Mouse (Mus musculus) neural tube, embryonic 11.5 days (tissue): ENCODE measurements around the gene Gm9844. TPM values are rescaled to one million over a fixed set of nuclear protein-coding genes. Genes with fewer than 3 reads are reported as not detected.
"Not testable (repeated sequence)": the region's sequence is repeated elsewhere in the genome, so short reads cannot be mapped to it uniquely, and the experiment has no call there.

Source experiments
- ATAC-seq: fragments of 200-750 bp; cut with Nextera tagmentation; 2 replicates; pipeline ENCODE4 v1.8.0; 2017; ENCODE audit warnings: moderate number of reproducible peaks, mild to moderate bottlenecking, moderate TSS enrichment, moderate library complexity; ENCODE audit not compliant: insufficient read depth, low FRiP score, low TSS enrichment
- DNase-seq: peaks from one replicate; pipeline ENCODE4 v3.0.0-alpha.2; 2015; ENCODE audit warnings: low spot score
- H3K27ac ChIP-seq: fragments of 300-500 bp; sonication (generic); 2 replicates; pipeline ENCODE4 v1.5.1; 2014; ENCODE audit warnings: low read depth, mild to moderate bottlenecking, low read length
- H3K27me3 ChIP-seq: fragments of 300-500 bp; sonication (generic); 2 replicates; pipeline ENCODE4 v1.6.1; 2014; ENCODE audit warnings: mild to moderate bottlenecking, low read length, mixed read lengths; ENCODE audit not compliant: control insufficient read depth, insufficient read depth
- H3K36me3 ChIP-seq: fragments of 300-500 bp; sonication (generic); 2 replicates; pipeline ENCODE4 v1.6.1; 2014; ENCODE audit warnings: mild to moderate bottlenecking, low read length, moderate library complexity, mixed read lengths; ENCODE audit not compliant: control insufficient read depth, insufficient read depth
- H3K4me1 ChIP-seq: fragments of 300-500 bp; sonication (generic); 2 replicates; pipeline ENCODE4 v1.6.1; 2014; ENCODE audit warnings: low read length, mixed read lengths; ENCODE audit not compliant: control insufficient read depth, insufficient read depth
- H3K4me2 ChIP-seq: fragments of 300-500 bp; sonication (generic); 2 replicates; pipeline ENCODE4 v1.6.1; 2014; ENCODE audit warnings: low read depth, mild to moderate bottlenecking, moderate library complexity
- H3K4me3 ChIP-seq: fragments of 300-500 bp; sonication (generic); 2 replicates; pipeline ENCODE4 v1.5.1; 2014; ENCODE audit warnings: low read depth, low read length
- H3K9ac ChIP-seq: fragments of 300-500 bp; sonication (generic); 2 replicates; pipeline ENCODE4 v1.6.1; 2014; ENCODE audit warnings: mild to moderate bottlenecking, low read length
- H3K9me3 ChIP-seq: fragments of 300-500 bp; sonication (generic); 2 replicates; pipeline ENCODE4 v1.6.1; 2016; ENCODE audit warnings: low read length; ENCODE audit not compliant: control insufficient read depth
- WGBS: fragments of 180-500 bp; shearing (Covaris S2); extraction: QIAGEN DNeasy Blood & Tissue Kit; methylation state at CpG from one replicate; pipeline ENCODE4 v1.1.7; 2014; 5-methylcytosine and 5-hydroxymethylcytosine counted together
- polyA plus RNA-seq: library from polyadenylated mRNA; unstranded; fragments of >200 nt; fragmentation: Nextera tagmentation; extraction: Ambion mirVana; gene quantifications from 2 replicates; pipeline ENCODE4 v1.2.1, GENCODE M21; 2014

Gene Gm9844
- polyA plus RNA-seq, 1 experiment from 2014 or later: 21.0 TPM

GRCm38 (mm10) chr7:24845181-24845580 lies 16.8 kb upstream of the Gm9844 start:
- ATAC-seq (no peak), DNase-seq (no peak)
- Histone ChIP-seq H3K27ac (no peak overlapping the region), H3K9ac (no peak overlapping the region), H3K27me3 (no peaks in the 10 kb centered on the region), H3K4me1 (no peaks in the 10 kb centered on the region), H3K4me3 (no peak overlapping the region), H3K36me3 (no peaks in the 10 kb centered on the region), H3K4me2 (no peak overlapping the region), H3K9me3 (no peaks in the 10 kb centered on the region)
- WGBS: 85% methylated on average over 9 of the region's 9 CpGs

DNA sequence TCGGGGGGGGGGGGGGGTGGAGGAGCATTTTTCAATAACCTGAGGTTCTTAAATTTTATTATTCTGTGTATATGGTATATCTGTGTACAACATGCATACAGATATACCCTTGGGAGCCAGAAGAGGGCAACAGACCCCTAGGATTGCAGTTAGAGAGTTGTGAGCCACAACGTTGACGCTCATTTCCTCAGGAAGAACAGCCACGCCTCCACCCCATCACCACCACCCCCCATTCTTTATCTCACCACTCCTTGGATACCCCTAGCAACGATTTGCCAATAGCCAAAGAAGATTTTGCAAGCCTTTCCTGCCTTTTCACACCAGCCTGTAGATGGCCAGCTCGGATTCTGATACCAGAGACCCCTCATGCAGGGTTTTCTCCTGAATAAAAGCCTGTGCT lies 16.3 kb upstream of the Gm9844 start:
- 4% methylated on average over 6 of the region's 6 CpGs for WGBS
- Histone ChIP-seq H3K9me3 (no peaks in the 10 kb centered on the region), H3K4me3 (no peak overlapping the region), H3K4me1 (no peaks in the 10 kb centered on the region), H3K4me2 (no peak overlapping the region), H3K9ac (no peak overlapping the region), H3K27ac (no peak overlapping the region), H3K27me3 (no peaks in the 10 kb centered on the region), H3K36me3 (no peaks in the 10 kb centered on the region)
- no peak for DNase-seq
- no peak for ATAC-seq

DNA sequence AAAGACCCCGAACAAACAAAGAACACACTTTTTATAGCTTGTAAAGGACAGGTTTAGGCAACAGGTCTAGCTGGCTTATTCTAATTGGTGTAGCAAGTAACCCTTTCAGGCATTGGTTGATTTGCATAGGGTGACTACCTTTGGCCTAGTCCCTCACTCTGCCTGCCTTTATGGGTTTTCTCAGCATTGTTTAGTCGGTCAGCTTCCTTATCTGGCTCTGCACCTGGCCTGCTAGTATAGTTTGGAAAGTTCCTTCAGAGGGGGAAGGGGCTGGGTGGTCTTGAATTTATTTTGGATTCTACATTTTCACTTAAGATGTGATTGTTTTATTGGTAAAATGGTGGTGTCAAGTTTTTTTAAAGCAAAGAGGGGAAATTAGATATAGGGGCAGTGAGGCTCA lies 15.4 kb upstream of the Gm9844 start:
- H3K9ac ChIP-seq, H3K27me3 ChIP-seq, H3K27ac ChIP-seq, DNase-seq, ATAC-seq, H3K4me2 ChIP-seq, H3K9me3 ChIP-seq, H3K36me3 ChIP-seq, H3K4me1 ChIP-seq, H3K4me3 ChIP-seq: not testable (repeated sequence)
- 28% methylated on average over 2 of the region's 2 CpGs for WGBS

- no peak overlapping the region for H3K4me2 ChIP-seq
- H3K9me3 ChIP-seq: no peaks in the 10 kb centered on the region
- H3K27ac ChIP-seq: no peak overlapping the region
- no peak overlapping the region for H3K4me3 ChIP-seq
- no peak for DNase-seq
- H3K9ac ChIP-seq: no peak overlapping the region
- no peaks in the 10 kb centered on the region for H3K4me1 ChIP-seq
- H3K27me3 ChIP-seq: no peaks in the 10 kb centered on the region
- no peak for ATAC-seq
- WGBS: 27% methylated on average over 5 of the region's 5 CpGs
- no peaks in the 10 kb centered on the region for H3K36me3 ChIP-seq
Observed at GRCm38 (mm10) chr7:24850162-24850561, 11.9 kb upstream of the Gm9844 start.

DNA sequence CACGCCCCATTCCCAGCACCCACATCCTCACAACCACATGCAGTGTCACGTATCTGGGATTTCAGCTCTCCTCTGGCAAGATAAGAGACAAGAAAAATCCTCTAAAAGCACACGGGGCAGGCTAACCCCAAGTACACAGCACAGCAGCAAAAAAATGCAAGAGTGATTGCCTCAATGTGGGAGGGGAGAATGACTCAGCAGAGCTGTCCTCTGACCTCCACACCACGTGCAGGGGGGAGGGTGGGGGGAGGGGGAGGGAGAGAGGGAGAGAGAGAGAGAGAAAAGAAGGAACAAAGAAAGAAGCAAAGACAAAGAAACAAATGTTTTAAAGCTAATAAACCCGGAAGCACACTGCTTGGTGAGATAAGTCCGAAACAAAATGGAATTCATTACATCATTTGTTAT lies 11.1 kb upstream of the Gm9844 start:
- no peak overlapping the region for H3K9ac ChIP-seq
- H3K9me3 ChIP-seq: no peaks in the 10 kb centered on the region
- H3K27ac ChIP-seq: no peak overlapping the region
- no peak overlapping the region for H3K4me3 ChIP-seq
- ATAC-seq (no peak), DNase-seq (no peak)
- no peak overlapping the region for H3K4me2 ChIP-seq
- H3K4me1 ChIP-seq: no peaks in the 10 kb centered on the region
- H3K36me3 ChIP-seq: no peaks in the 10 kb centered on the region
- WGBS: 37% methylated on average over 6 of the region's 6 CpGs
- no peaks in the 10 kb centered on the region for H3K27me3 ChIP-seq

DNA sequence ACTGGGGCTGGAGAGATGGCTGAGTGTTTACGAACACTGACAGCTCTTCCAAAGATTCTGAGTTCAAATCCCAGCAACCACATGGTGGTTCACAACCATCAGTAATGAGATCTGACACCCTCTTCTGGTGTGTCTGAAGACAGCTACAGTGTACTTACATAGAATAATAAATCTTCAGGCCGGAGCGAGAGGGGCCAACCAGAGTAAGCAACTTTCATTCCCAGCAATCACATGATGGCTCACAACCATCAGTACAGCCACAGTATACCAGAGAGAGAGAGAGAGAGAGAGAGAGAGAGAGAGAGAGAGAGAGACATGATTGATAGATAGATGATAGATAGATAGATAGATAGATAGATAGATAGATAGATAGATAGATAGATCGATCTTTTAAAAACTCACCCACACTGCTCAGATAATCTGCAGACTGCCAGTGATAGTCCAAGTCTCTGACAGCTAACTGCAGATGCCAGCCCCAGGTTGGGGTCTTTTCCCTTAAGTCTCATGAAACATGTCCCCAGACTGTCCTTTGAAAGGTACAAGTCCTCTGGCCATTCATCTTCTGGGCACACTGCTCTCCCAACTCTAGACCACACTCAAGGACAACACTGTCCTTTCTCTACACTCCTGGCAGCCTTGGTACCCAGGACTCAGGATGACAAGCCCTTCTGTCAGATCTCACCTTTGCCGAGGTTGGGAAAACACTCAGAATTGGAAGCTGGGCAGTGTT lies 10.3 kb upstream of the Gm9844 start:
- H3K36me3 ChIP-seq: no peaks in the 10 kb centered on the region
- WGBS: 85% methylated on average over 5 of the region's 5 CpGs
- DNase-seq (no peak), ATAC-seq (no peak)
- no peak overlapping the region for H3K27ac ChIP-seq
- H3K4me1 ChIP-seq: no peaks in the 10 kb centered on the region
- no peaks in the 10 kb centered on the region for H3K27me3 ChIP-seq
- H3K9me3 ChIP-seq: no peaks in the 10 kb centered on the region
- no peak overlapping the region for H3K9ac ChIP-seq
- no peak overlapping the region for H3K4me2 ChIP-seq
- no peak overlapping the region for H3K4me3 ChIP-seq

DNA sequence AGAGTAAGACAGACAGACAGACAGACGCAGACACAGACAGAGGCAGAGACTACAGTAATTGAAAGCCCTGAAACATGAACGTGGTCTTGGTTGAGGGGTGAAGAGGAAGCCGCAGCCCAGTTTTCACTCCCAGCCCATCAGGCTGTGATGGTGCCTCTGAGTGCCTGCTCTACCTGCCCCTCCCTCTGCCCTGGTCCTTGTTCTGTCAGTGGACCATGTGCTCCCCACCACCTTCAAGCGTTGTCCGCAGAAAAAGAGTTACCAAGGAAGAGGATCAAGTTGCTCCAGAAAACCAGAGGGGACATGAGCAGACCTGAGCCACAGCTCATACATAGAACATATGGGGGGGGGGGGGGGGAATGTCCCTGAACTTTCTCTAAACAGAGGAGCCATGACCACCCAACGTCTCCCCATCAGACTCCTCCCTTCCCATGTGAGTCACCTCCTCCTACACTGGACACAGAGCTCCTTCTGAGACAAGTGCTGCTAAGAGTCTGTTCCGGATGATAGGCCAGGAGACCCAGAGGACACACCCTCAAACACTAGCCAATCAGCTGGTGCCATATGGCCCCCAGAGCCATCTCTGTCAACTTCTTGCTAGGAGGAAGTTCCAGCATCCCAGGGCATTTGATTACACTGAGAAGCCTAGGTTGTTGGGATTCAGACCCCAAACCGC lies 9.3 kb upstream of the Gm9844 start:
- Histone ChIP-seq H3K27ac (no peak overlapping the region), H3K4me2 (no peak overlapping the region), H3K36me3 (no peaks in the 10 kb centered on the region), H3K9me3 (no peaks in the 10 kb centered on the region), H3K4me3 (no peak overlapping the region), H3K27me3 (no peaks in the 10 kb centered on the region), H3K4me1 (no peaks in the 10 kb centered on the region), H3K9ac (no peak overlapping the region)
- WGBS: 82% methylated on average over 8 of the region's 8 CpGs
- ATAC-seq (no peak), DNase-seq (no peak)

- Histone ChIP-seq H3K9me3 (no peaks in the 10 kb centered on the region), H3K4me2 (no peak overlapping the region), H3K27me3 (no peaks in the 10 kb centered on the region), H3K4me3 (no peak overlapping the region), H3K36me3 (no peaks in the 10 kb centered on the region), H3K9ac (no peak overlapping the region), H3K4me1 (no peaks in the 10 kb centered on the region), H3K27ac (no peak overlapping the region)
- DNase-seq (no peak), ATAC-seq (no peak)
Observed at GRCm38 (mm10) chr7:24853233-24853563, 8.8 kb upstream of the Gm9844 start.

DNA sequence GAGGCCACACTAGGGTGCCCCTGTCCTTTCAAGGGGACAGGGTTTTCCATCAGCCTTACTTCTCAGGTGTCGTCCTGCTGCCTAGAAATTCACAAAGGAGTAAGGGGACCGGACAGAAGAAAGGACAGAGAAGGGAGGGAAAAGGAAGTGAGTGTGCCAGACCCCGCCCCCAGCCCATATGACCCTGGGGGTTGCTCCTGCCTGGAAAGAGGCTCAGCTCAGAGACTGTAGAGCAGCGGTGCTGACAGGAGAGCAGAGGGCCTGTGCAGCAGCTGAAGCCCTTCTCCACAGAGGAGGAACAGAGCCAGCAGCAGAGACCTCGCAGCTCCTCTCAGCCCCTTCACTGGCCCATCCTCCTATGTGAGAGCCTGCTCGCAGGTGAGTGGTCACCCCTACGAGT lies 8.3 kb upstream of the Gm9844 start:
- H3K27ac ChIP-seq: no peak overlapping the region
- H3K4me1 ChIP-seq: no peaks in the 10 kb centered on the region
- no peak for ATAC-seq
- 45% methylated on average over 7 of the region's 7 CpGs for WGBS
- no peak overlapping the region for H3K4me2 ChIP-seq
- no peaks in the 10 kb centered on the region for H3K27me3 ChIP-seq
- H3K9me3 ChIP-seq: no peaks in the 10 kb centered on the region
- H3K9ac ChIP-seq: no peak overlapping the region
- DNase-seq: no peak
- H3K36me3 ChIP-seq: no peaks in the 10 kb centered on the region
- H3K4me3 ChIP-seq: no peak overlapping the region
